Mouse (Mus musculus) heart, embryonic 13.5 days (tissue): ENCODE results near the gene Mxi1. TPM values are rescaled to one million over a fixed set of nuclear protein-coding genes. Genes with fewer than 3 reads are reported as not detected.

Source experiments
- ATAC-seq: fragments of 200-750 bp; cut with Nextera tagmentation; 2 replicates; pipeline ENCODE4 v1.8.0; 2017; ENCODE audit warnings: moderate TSS enrichment; ENCODE audit not compliant: insufficient number of reproducible peaks, low FRiP score, low TSS enrichment; ENCODE audit errors: extremely low read depth
- H3K27ac ChIP-seq: fragments of 300-500 bp; sonication (generic); replicated peaks from 2 replicates; pipeline ENCODE4 v1.5.1; 2015; ENCODE audit warnings: moderate library complexity, mild to moderate bottlenecking, inconsistent platforms
- H3K27me3 ChIP-seq: fragments of 300-500 bp; sonication (generic); replicated peaks from 2 replicates; pipeline ENCODE4 v1.6.1; 2015; ENCODE audit warnings: mild to moderate bottlenecking, inconsistent platforms
- H3K36me3 ChIP-seq: fragments of 300-500 bp; sonication (generic); 2 replicates; pipeline ENCODE4 v1.6.1; 2015; ENCODE audit warnings: mild to moderate bottlenecking, inconsistent platforms
- H3K4me1 ChIP-seq: fragments of 300-500 bp; sonication (generic); 2 replicates; pipeline ENCODE4 v1.6.1; 2015; ENCODE audit warnings: inconsistent platforms
- H3K4me2 ChIP-seq: fragments of 300-500 bp; sonication (generic); 2 replicates; pipeline ENCODE4 v1.6.1; 2015; ENCODE audit warnings: inconsistent platforms, mild to moderate bottlenecking, moderate library complexity
- H3K4me3 ChIP-seq: fragments of 300-500 bp; sonication (generic); 2 replicates; pipeline ENCODE4 v1.5.1; 2015; ENCODE audit warnings: moderate library complexity, mild to moderate bottlenecking, inconsistent platforms
- H3K9ac ChIP-seq: fragments of 300-500 bp; sonication (generic); 2 replicates; pipeline ENCODE4 v1.6.1; 2015; ENCODE audit warnings: inconsistent platforms, mild to moderate bottlenecking, moderate library complexity
- H3K9me3 ChIP-seq: fragments of 300-500 bp; sonication (generic); 2 replicates; pipeline ENCODE4 v1.6.1; 2016; ENCODE audit warnings: inconsistent platforms
- WGBS: fragments of 180-500 bp; shearing (Covaris S2); methylation state at CpG from one replicate; pipeline ENCODE4 v1.1.7; 2015; ENCODE audit warnings: mixed read lengths; 5-methylcytosine and 5-hydroxymethylcytosine counted together
- polyA plus RNA-seq: library from polyadenylated mRNA; unstranded; fragments of >200 nt; fragmentation: Nextera tagmentation; extraction: Ambion mirVana; gene quantifications from 2 replicates; pipeline ENCODE4 v1.2.1, GENCODE M21; 2015

The Mxi1 gene
- polyA plus RNA-seq, 1 experiment from 2014 or later: 31.8 TPM

DNA sequence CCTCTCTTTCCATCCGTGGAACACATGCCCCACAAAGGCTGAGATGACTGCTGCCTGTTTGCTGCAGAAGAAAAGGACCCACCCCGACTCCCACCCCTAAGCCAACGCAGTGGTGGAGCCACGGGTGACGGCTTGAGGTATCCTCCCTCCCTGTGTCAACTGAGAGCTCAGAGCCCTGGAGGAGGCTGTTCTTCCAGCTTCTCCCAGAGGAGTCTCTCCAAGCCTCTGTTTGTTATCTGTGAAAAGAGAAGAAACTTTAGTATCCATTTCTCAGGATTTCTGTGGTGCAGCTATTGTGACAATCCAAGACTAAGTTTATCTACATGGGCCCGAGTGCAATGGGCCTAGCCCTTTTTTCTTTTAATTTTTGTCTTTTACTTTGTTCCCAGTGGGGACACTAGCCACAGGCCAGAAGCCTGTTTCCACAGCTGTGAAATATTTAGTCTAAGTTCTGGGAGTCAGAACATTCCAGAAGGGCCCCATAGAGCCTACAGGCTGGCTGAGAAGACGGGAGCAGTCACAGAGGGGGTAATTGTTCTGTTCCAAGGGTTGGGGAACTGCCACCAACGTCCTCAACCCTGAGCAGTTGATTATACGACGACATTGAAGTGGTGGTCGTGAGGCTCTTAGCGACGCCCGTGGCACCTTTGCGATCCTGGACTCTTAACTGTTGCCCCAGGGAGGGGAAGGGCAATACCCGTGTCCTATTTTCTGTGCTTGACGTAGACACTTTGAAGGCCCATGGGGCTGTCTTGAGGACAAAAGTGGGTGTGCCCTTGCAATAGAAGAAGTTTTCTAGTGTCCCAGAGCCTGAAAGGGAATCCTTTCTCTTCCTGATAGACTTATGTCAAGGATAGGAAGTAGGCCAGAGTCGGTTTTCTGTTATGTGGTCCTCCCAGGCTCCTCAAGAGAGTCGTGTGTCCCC is 31.6 kb upstream of the Mxi1 start:
- Histone ChIP-seq H3K9ac (no peak overlapping the region), H3K4me1 (peaks cover 37% of the 10 kb centered on the region), H3K36me3 (no peaks in the 10 kb centered on the region), H3K27ac (no peak overlapping the region), H3K4me3 (no peak overlapping the region), H3K4me2 (no peak overlapping the region), H3K27me3 (no peaks in the 10 kb centered on the region), H3K9me3 (no peaks in the 10 kb centered on the region)
- ATAC-seq: no peak
- 74% methylated on average over 19 of the region's 19 CpGs for WGBS

DNA sequence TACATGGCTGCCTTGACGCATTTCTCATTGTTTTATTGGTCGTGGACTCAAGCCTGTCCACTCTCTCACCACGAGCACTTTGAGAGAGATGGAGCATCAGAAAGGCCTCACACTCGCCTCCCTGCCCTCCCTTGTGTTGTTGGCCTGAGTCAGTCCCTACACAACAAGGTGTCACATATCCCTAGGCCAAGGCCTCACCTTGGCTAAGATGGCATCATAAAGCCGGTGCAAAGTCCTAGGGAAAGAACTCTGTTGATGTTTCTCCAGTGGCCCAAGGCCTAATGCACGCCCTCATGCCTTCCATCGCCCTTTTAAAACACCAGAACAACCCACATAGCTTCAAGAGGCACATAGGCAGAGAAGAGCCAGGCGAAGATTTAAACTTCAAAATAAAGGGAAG is 30.1 kb upstream of the Mxi1 start:
- H3K27ac ChIP-seq: no peak overlapping the region
- no peak overlapping the region for H3K4me2 ChIP-seq
- ATAC-seq: no peak
- no peaks in the 10 kb centered on the region for H3K27me3 ChIP-seq
- peaks cover 42% of the 10 kb centered on the region for H3K4me1 ChIP-seq
- H3K9ac ChIP-seq: no peak overlapping the region
- H3K9me3 ChIP-seq: no peaks in the 10 kb centered on the region
- WGBS: 81% methylated on average over 8 of the region's 8 CpGs
- no peak overlapping the region for H3K4me3 ChIP-seq
- H3K36me3 ChIP-seq: no peaks in the 10 kb centered on the region

DNA sequence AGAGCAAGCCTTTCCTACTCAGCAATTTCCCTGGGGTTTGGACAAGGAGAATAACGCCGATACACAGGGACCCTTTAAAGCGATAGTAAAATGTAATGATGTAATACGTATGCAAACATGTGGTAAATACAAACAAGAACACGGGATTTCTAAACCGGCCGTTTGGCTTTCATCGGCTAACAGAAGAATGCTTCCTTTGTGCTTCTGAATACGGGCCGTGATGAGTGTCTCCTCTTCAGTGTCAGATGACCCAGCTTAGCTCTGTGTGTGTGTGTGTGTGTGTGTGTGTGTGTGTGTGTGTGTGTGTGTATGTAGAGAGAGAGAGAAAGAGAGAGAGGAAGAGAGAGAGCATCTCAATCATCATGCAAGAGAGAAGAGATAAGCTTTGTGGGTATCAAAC is 27.7 kb upstream of the Mxi1 start:
- Histone ChIP-seq H3K4me2 (no peak overlapping the region), H3K4me1 (peaks cover 24% of the 10 kb centered on the region), H3K9me3 (no peaks in the 10 kb centered on the region), H3K9ac (no peak overlapping the region), H3K4me3 (no peak overlapping the region), H3K27me3 (no peaks in the 10 kb centered on the region), H3K36me3 (no peaks in the 10 kb centered on the region), H3K27ac (no peak overlapping the region)
- 84% methylated on average over 10 of the region's 10 CpGs for WGBS
- no peak for ATAC-seq

DNA sequence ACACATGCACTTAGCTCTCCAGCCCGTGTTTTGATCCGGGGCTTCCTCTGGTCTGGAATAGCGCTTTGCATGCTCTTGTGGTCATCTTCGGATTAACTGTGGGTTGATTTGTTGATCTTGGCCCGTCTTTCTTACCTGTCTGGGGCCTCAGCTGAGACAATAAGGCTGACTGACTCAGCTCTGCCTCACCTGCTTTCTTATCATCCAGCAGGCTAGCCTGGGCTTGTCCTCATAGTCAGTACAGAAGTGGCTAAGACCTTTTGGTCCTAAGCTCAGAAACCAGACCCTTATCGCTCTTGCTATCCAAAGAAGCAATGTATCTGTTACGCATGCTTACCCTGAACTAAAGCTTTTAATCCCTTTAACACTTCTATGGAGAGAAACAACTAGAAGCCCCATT is 26.6 kb upstream of the Mxi1 start:
- H3K9ac ChIP-seq: no peak overlapping the region; the same call in 1 of the 2 replicates
- peaks cover 22% of the 10 kb centered on the region for H3K4me1 ChIP-seq
- WGBS: 81% methylated on average over 7 of the region's 7 CpGs
- no peak overlapping the region for H3K4me3 ChIP-seq
- no peaks in the 10 kb centered on the region for H3K27me3 ChIP-seq
- H3K9me3 ChIP-seq: no peaks in the 10 kb centered on the region
- no peak for ATAC-seq
- peak overlapping the region; percentile 67; the same call in 1 of the 2 replicates for H3K27ac ChIP-seq
- H3K36me3 ChIP-seq: no peaks in the 10 kb centered on the region
- no peak overlapping the region for H3K4me2 ChIP-seq

DNA sequence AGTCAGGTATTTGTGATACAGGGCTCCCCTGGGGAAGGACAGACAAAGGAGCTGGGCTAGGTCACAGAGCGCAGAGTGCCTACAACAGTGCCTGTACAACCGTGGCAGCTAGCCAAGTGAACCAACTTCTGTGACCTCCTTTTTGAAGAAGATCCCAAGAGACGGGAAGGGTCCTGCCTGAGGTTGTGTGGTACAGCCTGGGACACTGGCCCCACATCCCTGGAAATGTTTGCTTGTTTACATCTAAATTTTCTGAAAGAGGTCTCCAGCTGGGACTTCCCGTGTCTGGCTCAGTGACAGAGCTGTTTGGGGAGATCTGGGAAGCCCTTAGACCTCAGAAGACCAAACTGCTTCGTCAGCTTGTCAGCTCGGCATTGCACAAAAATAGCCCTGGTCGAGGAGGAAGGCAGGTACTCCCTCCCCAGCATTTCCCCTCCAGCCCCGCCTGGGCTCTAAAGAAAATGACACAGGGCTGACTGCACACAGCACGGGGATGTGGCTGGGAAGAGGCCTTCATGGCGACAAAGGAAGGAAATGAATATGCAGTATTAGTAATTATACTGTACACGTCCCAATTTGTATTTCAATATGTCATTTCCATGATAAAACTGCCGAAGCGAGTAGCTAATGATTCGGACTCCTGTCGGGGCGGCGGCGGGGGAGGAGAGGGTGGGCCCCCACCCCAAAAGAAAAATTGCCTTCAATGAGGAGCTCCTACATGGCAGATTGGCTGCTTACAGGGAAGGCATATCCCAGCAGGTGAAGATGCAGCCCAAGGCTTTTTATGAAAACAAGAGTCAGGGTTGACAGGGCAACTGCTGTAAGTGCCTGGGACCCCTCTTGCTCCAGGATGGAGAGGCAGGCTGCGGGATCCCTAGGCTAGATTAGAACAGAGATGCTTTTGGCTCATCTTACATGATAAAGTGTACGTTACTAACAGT is 25.8 kb upstream of the Mxi1 start:
- H3K27ac ChIP-seq: peak overlapping the region; percentile 67
- peaks cover 18% of the 10 kb centered on the region for H3K4me1 ChIP-seq
- H3K9ac ChIP-seq: peak overlapping the region; percentile 59
- peak overlapping the region; percentile 53 for H3K4me2 ChIP-seq
- no peak for ATAC-seq
- no peaks in the 10 kb centered on the region for H3K9me3 ChIP-seq
- no peaks in the 10 kb centered on the region for H3K36me3 ChIP-seq
- H3K27me3 ChIP-seq: no peaks in the 10 kb centered on the region
- no peak overlapping the region; the same call in 1 of the 2 replicates for H3K4me3 ChIP-seq
- 34% methylated on average over 20 of the region's 20 CpGs for WGBS

DNA sequence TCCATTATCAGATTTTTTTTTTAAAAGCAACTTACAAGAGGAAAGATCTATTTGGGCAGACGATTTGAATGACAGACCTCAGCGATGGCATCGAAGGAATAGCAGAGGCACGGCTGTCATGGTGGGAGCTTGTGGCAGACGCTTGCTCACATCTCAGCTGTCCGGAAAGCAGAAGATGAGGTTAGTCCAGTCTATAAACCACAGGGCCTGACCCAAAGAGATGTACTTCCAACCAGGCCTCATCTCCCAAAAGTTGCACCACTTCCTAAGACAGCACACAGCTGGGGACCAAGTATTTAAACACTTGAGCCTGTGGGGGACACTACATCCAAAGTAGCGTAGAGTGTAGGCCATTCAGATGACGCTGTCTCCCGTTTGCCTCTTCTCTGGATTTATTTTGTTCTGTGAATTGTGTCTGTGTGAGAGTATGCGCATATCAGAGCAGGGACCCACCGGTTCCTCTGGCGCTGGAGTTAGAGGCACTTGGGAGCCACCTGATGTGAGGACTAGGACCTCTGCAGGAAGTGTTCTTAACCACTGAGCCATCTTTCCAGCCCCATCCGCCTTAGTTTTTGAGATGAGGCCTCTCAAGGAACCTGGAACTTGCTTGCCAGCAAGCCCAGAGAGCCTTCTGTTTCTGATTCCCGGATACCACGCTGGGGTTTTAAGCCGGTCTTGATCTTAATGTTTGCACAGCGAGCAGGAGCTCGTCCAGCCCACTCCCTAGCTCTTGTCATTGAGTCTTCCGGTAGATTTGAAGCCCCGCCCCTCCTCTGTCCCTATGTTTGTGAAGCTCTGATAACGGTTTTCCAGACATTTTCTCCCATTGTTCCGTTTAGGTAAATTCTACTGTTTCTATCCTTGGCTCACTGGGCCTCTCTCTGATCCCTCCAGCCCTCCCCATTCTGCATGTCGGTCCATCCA is 13.7 kb upstream of the Mxi1 start:
- H3K27me3 ChIP-seq: no peaks in the 10 kb centered on the region
- H3K4me3 ChIP-seq: no peak overlapping the region
- H3K4me1 ChIP-seq: peaks cover 13% of the 10 kb centered on the region
- ATAC-seq: no peak
- 0 out of 2 replicates have a peak overlapping the region, but pooled peaks have one; percentile 12 for H3K27ac ChIP-seq
- H3K9ac ChIP-seq: no peak overlapping the region
- no peaks in the 10 kb centered on the region for H3K9me3 ChIP-seq
- no peaks in the 10 kb centered on the region for H3K36me3 ChIP-seq
- 66% methylated on average over 23 of the region's 23 CpGs for WGBS
- no peak overlapping the region for H3K4me2 ChIP-seq

DNA sequence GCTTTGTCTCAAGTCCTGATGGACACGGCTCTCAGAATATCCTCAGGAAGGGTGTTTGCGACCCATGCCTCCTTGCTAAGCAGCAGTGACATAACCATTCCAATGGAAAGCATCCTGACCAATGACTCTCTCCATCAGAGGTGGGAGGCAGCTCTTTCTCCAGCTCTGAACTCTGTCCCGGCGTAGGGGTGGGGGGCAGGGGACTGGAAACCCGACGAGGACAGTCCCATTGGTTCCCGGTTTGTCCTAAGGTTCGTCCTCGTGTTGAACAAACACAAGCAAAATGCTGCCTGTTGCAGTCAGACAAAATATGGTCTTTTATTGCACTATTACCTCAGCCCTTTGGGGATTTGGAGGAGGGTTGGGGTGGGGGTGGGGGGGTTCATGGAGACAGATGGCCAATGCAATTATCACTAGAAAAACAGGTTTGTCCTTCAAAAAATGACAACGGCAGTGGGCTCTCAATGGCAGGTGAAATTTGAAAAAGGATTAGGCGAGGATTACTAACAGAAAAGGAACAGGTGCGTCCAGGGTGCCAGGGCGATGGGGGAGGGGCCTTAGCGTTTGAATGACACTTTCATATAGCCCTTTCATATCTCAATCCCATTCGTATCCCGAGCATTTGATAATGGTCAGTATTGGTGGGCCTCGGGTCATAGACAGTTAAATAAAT is 11.0 kb upstream of the Mxi1 start:
- no peak overlapping the region for H3K4me2 ChIP-seq
- H3K9me3 ChIP-seq: no peaks in the 10 kb centered on the region
- no peaks in the 10 kb centered on the region for H3K36me3 ChIP-seq
- H3K4me3 ChIP-seq: no peak overlapping the region
- no peak for ATAC-seq
- H3K9ac ChIP-seq: no peak overlapping the region
- H3K27ac ChIP-seq: no peak overlapping the region
- no peaks in the 10 kb centered on the region for H3K27me3 ChIP-seq
- H3K4me1 ChIP-seq: 0 out of 2 replicates have a peak, but pooled peaks cover 5% of the 10 kb centered on the region
- WGBS: 58% methylated on average over 17 of the region's 17 CpGs

DNA sequence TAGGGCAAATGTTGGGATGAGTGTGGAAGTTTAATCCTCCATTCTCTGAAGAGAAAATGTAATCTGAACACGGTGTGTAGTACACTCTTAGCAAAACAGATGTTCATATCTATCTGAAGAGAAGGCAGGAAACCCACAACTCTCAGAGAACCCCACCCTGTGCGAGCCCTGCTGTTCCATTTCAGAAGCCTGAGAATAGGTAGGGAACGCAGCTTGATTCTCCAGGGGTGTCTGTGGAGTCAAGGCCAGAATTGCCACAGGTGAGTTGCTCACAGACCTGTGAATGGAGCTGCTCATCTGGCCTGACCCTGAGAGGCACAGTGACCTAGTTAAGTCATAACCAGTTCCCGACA is 10.5 kb upstream of the Mxi1 start:
- Histone ChIP-seq H3K27me3 (0 out of 2 replicates have a peak, but pooled peaks cover 2% of the 10 kb centered on the region), H3K4me3 (no peak overlapping the region), H3K9ac (no peak overlapping the region), H3K27ac (no peak overlapping the region), H3K4me2 (no peak overlapping the region), H3K4me1 (0 out of 2 replicates have a peak, but pooled peaks cover 5% of the 10 kb centered on the region), H3K9me3 (no peaks in the 10 kb centered on the region), H3K36me3 (no peaks in the 10 kb centered on the region)
- WGBS: 77% methylated on average over 4 of the region's 4 CpGs
- ATAC-seq: no peak

DNA sequence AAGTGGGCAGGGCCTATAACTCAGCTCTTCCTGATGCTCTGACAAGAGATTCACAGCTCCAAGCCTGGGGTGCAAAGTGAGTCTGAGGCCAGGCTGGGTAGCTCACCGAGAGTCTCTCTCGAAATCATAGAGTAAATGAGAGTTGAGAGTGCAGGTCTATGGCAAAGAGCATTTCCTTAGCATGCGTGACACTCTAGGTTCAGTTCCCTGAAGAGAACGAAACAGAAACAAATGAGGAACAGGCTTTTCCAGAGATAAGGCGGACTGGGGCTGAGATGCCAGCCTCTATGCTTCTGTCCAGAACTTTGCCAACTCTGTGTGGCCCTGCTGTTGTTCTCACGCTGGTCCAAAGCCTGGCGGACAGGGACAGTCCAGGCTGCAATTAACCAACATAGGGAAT is 6.9 kb upstream of the Mxi1 start:
- no peak overlapping the region for H3K27ac ChIP-seq
- H3K9ac ChIP-seq: no peak overlapping the region
- H3K4me2 ChIP-seq: no peak overlapping the region
- WGBS: 69% methylated on average over 7 of the region's 7 CpGs
- no peaks in the 10 kb centered on the region for H3K4me1 ChIP-seq
- no peaks in the 10 kb centered on the region for H3K36me3 ChIP-seq
- no peak overlapping the region for H3K4me3 ChIP-seq
- H3K27me3 ChIP-seq: 0 out of 2 replicates have a peak, but pooled peaks cover 6% of the 10 kb centered on the region
- H3K9me3 ChIP-seq: no peaks in the 10 kb centered on the region
- no peak for ATAC-seq

DNA sequence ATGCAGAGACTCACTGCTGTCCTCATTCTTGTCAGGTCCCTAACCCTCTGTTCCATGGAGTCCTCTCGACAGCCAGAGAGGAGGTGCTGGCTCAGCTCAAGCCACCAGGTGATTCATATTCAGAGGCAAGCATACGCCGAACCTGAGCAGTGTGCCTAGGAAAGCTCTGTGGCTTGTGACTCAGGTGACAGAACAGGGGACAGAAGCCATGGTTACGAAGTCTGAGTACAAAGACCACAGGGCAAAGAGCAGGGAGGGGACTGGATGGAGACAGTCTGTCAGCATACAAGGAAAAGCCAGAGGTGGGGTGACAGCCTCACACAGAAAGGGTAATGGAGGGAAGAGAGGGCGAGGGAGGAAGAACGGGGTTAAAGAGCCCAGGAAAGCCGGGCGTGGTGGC is 4.7 kb upstream of the Mxi1 start:
- Histone ChIP-seq H3K27me3 (0 out of 2 replicates have a peak, but pooled peaks cover 6% of the 10 kb centered on the region), H3K4me2 (no peak overlapping the region), H3K27ac (no peak overlapping the region), H3K4me3 (no peak overlapping the region), H3K9ac (no peak overlapping the region), H3K36me3 (no peaks in the 10 kb centered on the region), H3K9me3 (no peaks in the 10 kb centered on the region), H3K4me1 (peaks cover 5% of the 10 kb centered on the region)
- WGBS: 78% methylated on average over 8 of the region's 8 CpGs
- no peak for ATAC-seq
